Mouse (Mus musculus) forebrain, embryonic 12.5 days (tissue): ENCODE measurements at regions not wholly inside any gene's neighbourhood (a gene's known extent, or its start where the extent isn't known, plus 50 kb on each side); places are given as distances from the start of the nearest gene placed in this dataset.

Experiments
- ATAC-seq: fragments of 200-750 bp; cut with Nextera tagmentation; 2 replicates; pipeline ENCODE4 v1.8.0; 2017; ENCODE audit warnings: moderate TSS enrichment; ENCODE audit not compliant: low FRiP score
- H3K27ac ChIP-seq: fragments of 300-500 bp; sonication (generic); 2 replicates; pipeline ENCODE4 v1.5.1; 2016; ENCODE audit warnings: mild to moderate bottlenecking
- H3K27me3 ChIP-seq: fragments of 300-500 bp; sonication (generic); 2 replicates; pipeline ENCODE4 v1.6.1; 2016; ENCODE audit warnings: mild to moderate bottlenecking
- H3K36me3 ChIP-seq: fragments of 300-500 bp; sonication (generic); replicated peaks from 2 replicates; pipeline ENCODE4 v1.6.1; 2016; ENCODE audit warnings: mild to moderate bottlenecking
- H3K4me1 ChIP-seq: fragments of 300-500 bp; sonication (generic); 2 replicates; pipeline ENCODE4 v1.6.1; 2016
- H3K4me2 ChIP-seq: fragments of 300-500 bp; sonication (generic); 2 replicates; pipeline ENCODE4 v1.6.1; 2016; ENCODE audit warnings: mild to moderate bottlenecking, moderate library complexity
- H3K4me3 ChIP-seq: fragments of 300-500 bp; sonication (generic); replicated peaks from 2 replicates; pipeline ENCODE4 v1.5.1; 2016; ENCODE audit warnings: mild to moderate bottlenecking
- H3K9ac ChIP-seq: fragments of 300-500 bp; sonication (generic); 2 replicates; pipeline ENCODE4 v1.6.1; 2016; ENCODE audit warnings: mild to moderate bottlenecking
- H3K9me3 ChIP-seq: fragments of 300-500 bp; sonication (generic); 2 replicates; pipeline ENCODE4 v1.6.1; 2016
- WGBS: fragments of 180-500 bp; shearing (Covaris S2); methylation state at CpG from one replicate; pipeline ENCODE4 v1.1.7; 2016; 5-methylcytosine and 5-hydroxymethylcytosine counted together

GRCm38 (mm10) chr9:31971801-31972628 is 58.8 kb upstream of the Barx2 start:
- H3K9ac ChIP-seq: 0 out of 2 replicates have a peak overlapping the region, but pooled peaks have one; percentile 21
- peak; percentile 91 for ATAC-seq
- peak overlapping the region; percentile 21; the same call in 1 of the 2 replicates for H3K4me2 ChIP-seq
- 9% methylated on average over 7 of the region's 7 CpGs for WGBS
- H3K4me3 ChIP-seq: no peak overlapping the region
- H3K4me1 ChIP-seq: peaks cover 15% of the 10 kb centered on the region
- H3K27me3 ChIP-seq: no peaks in the 10 kb centered on the region
- no peaks in the 10 kb centered on the region for H3K9me3 ChIP-seq
- H3K27ac ChIP-seq: 0 out of 2 replicates have a peak overlapping the region, but pooled peaks have one; percentile 19
- H3K36me3 ChIP-seq: no peaks in the 10 kb centered on the region

GRCm38 (mm10) chr9:31972629-31972993 is 59.3 kb upstream of the Barx2 start:
- ATAC-seq: peak; percentile 31
- Histone ChIP-seq H3K4me2 (0 out of 2 replicates have a peak overlapping the region, but pooled peaks have one; percentile 21), H3K27ac (0 out of 2 replicates have a peak overlapping the region, but pooled peaks have one; percentile 19), H3K27me3 (no peaks in the 10 kb centered on the region), H3K4me1 (peaks cover 15% of the 10 kb centered on the region), H3K9ac (0 out of 2 replicates have a peak overlapping the region, but pooled peaks have one; percentile 21), H3K36me3 (no peaks in the 10 kb centered on the region), H3K4me3 (no peak overlapping the region), H3K9me3 (no peaks in the 10 kb centered on the region)
- WGBS: 59% methylated on average over 6 of the region's 6 CpGs

- Histone ChIP-seq H3K4me3 (no peak overlapping the region), H3K9ac (no peak overlapping the region), H3K4me1 (peaks cover 15% of the 10 kb centered on the region), H3K9me3 (0 out of 2 replicates have a peak, but pooled peaks cover 7% of the 10 kb centered on the region), H3K36me3 (no peaks in the 10 kb centered on the region), H3K4me2 (no peak overlapping the region), H3K27ac (no peak overlapping the region), H3K27me3 (no peaks in the 10 kb centered on the region)
- ATAC-seq: no peak
- 20% methylated on average over 2 of the region's 2 CpGs for WGBS
Observed at GRCm38 (mm10) chr9:31976191-31976590, 62.9 kb upstream of the Barx2 start.

GRCm38 (mm10) chr9:31978071-31978470 is 64.8 kb upstream of the Barx2 start:
- H3K9ac ChIP-seq: no peak overlapping the region
- no peak overlapping the region for H3K4me3 ChIP-seq

GRCm38 (mm10) chr9:31979211-31979610 is 65.9 kb upstream of the Barx2 start:
- ATAC-seq: no peak
- Histone ChIP-seq H3K27ac (no peak overlapping the region), H3K4me1 (no peaks in the 10 kb centered on the region), H3K9me3 (0 out of 2 replicates have a peak, but pooled peaks cover 7% of the 10 kb centered on the region), H3K36me3 (no peaks in the 10 kb centered on the region), H3K4me2 (no peak overlapping the region), H3K9ac (no peak overlapping the region), H3K27me3 (no peaks in the 10 kb centered on the region), H3K4me3 (no peak overlapping the region)
- 85% methylated on average over 3 of the region's 3 CpGs for WGBS

More at GRCm38 (mm10) chr9:31978071-31978470, 64.8 kb upstream of the Barx2 start:
- no peaks in the 10 kb centered on the region for H3K36me3 ChIP-seq
- H3K27ac ChIP-seq: no peak overlapping the region
- H3K27me3 ChIP-seq: no peaks in the 10 kb centered on the region
- H3K4me2 ChIP-seq: no peak overlapping the region
- 86% methylated on average over 2 of the region's 2 CpGs for WGBS
- ATAC-seq: no peak
- H3K4me1 ChIP-seq: no peaks in the 10 kb centered on the region; the same call in 1 of the 2 replicates
- 0 out of 2 replicates have a peak, but pooled peaks cover 7% of the 10 kb centered on the region for H3K9me3 ChIP-seq

DNA sequence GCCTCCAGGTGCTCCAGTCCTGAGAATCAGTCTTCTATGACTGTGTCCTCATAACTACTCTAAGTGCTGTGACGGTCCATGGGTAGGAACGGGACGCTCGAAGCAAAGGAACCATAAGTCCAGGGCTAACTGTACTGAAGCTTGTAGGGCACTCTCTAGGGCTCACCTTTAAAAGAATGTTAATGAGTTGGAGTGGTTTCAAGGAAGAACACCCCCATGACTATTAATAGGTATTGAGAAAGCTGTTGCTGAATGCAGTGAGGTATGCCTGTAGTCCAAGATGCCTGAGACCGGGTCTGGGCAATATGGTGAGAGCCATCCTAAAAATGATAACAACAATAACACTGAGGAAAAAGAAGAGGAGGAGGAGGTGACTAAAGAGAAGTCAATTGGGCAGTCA is 67.2 kb upstream of the Barx2 start:
- Histone ChIP-seq H3K4me2 (no peak overlapping the region), H3K27ac (no peak overlapping the region), H3K4me3 (no peak overlapping the region), H3K9ac (no peak overlapping the region), H3K9me3 (0 out of 2 replicates have a peak, but pooled peaks cover 7% of the 10 kb centered on the region), H3K4me1 (no peaks in the 10 kb centered on the region), H3K27me3 (no peaks in the 10 kb centered on the region), H3K36me3 (no peaks in the 10 kb centered on the region)
- ATAC-seq: no peak
- whole genome bisulfite sequencing: 95% methylated on average over 5 of the region's 5 CpGs

GRCm38 (mm10) chr9:31983759-31984586 is 70.7 kb upstream of the Barx2 start:
- no peaks in the 10 kb centered on the region for H3K4me1 ChIP-seq
- no peaks in the 10 kb centered on the region for H3K36me3 ChIP-seq
- no peaks in the 10 kb centered on the region for H3K27me3 ChIP-seq
- no peaks in the 10 kb centered on the region for H3K9me3 ChIP-seq
- H3K9ac ChIP-seq: no peak overlapping the region
- H3K4me2 ChIP-seq: no peak overlapping the region
- 63% methylated on average over 12 of the region's 12 CpGs for WGBS
- no peak overlapping the region for H3K4me3 ChIP-seq
- ATAC-seq: no peak
- H3K27ac ChIP-seq: no peak overlapping the region

GRCm38 (mm10) chr9:31988826-31989225 is 75.6 kb upstream of the Barx2 start:
- Histone ChIP-seq H3K36me3 (no peaks in the 10 kb centered on the region), H3K4me3 (no peak overlapping the region), H3K4me1 (peaks cover 11% of the 10 kb centered on the region), H3K9ac (no peak overlapping the region), H3K9me3 (no peaks in the 10 kb centered on the region), H3K4me2 (no peak overlapping the region), H3K27me3 (no peaks in the 10 kb centered on the region), H3K27ac (no peak overlapping the region)
- no peak for ATAC-seq
- 70% methylated on average over 7 of the region's 7 CpGs for WGBS

GRCm38 (mm10) chr9:31989581-31990360 is 76.5 kb upstream of the Barx2 start:
- H3K4me3 ChIP-seq: no peak overlapping the region
- no peaks in the 10 kb centered on the region for H3K36me3 ChIP-seq
- ATAC-seq: peak; percentile 44; the same call in 1 of the 2 replicates
- H3K9ac ChIP-seq: no peak overlapping the region
- no peaks in the 10 kb centered on the region for H3K9me3 ChIP-seq
- no peaks in the 10 kb centered on the region for H3K27me3 ChIP-seq
- 0 out of 2 replicates have a peak overlapping the region, but pooled peaks have one; percentile 8 for H3K4me2 ChIP-seq
- H3K4me1 ChIP-seq: peaks cover 11% of the 10 kb centered on the region
- H3K27ac ChIP-seq: 0 out of 2 replicates have a peak overlapping the region, but pooled peaks have one; percentile 21
- 28% methylated on average over 17 of the region's 17 CpGs for WGBS

GRCm38 (mm10) chr9:31990456-31990855 is 77.2 kb upstream of the Barx2 start:
- H3K9ac ChIP-seq: no peak overlapping the region
- no peaks in the 10 kb centered on the region for H3K36me3 ChIP-seq
- ATAC-seq: no peak
- 85% methylated on average over 4 of the region's 4 CpGs for WGBS
- no peak overlapping the region for H3K4me3 ChIP-seq
- H3K9me3 ChIP-seq: no peaks in the 10 kb centered on the region
- H3K4me1 ChIP-seq: peaks cover 11% of the 10 kb centered on the region
- no peaks in the 10 kb centered on the region for H3K27me3 ChIP-seq
- H3K27ac ChIP-seq: no peak overlapping the region
- H3K4me2 ChIP-seq: no peak overlapping the region

DNA sequence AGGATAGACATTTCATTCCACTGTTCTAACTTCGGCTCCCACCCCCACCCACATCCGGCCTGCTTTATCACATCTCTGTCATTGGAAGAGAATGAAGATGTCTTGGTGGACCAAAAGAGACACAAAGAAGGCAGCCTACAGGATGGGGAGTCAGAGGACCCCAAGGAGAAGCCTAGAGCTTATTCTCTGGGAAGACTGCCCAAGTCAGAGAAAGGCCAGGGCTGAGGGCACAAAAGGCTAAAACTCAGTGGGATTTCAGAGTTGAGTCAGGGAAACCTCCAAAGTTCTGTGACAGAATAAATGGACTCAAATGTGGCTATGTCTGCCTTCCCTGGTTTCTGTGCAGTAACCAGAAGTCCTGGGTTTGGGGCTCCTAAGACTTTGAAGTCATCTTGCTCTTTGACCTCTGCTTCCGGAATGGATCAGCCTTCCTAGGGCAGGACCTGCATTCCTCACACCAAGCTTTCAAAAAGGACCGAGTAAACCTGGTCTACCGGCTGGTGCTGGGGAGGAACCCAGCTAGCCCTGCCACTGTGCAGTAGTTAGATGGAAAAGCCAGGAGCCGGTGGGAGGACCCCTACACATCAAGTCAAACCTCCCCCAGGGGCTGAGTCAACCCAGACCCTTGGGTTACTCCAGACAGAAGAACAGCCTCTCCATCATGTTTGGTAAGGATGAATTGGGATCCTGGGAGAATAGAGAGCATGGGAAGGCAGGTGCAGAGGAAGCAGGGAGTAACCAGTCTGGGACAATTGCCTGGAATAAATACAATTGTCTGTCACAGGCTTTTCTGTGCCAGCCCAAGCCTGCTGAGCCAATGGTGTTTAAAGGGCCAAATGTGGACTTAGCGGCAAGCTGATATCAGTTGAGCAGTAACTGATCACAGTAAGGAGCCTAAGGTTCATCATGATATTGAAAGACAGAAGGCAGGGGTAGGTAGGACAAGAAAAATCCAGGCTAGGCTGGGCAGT is 80.7 kb upstream of the Barx2 start:
- Histone ChIP-seq H3K4me3 (no peak overlapping the region), H3K9me3 (no peaks in the 10 kb centered on the region), H3K27ac (no peak overlapping the region), H3K36me3 (no peaks in the 10 kb centered on the region), H3K4me2 (no peak overlapping the region), H3K9ac (no peak overlapping the region), H3K27me3 (no peaks in the 10 kb centered on the region; the same call in 1 of the 2 replicates), H3K4me1 (peaks cover 18% of the 10 kb centered on the region)
- no peak for ATAC-seq
- WGBS: 81% methylated on average over 7 of the region's 7 CpGs
